Mouse (Mus musculus): ENCODE results near the gene Cryba4. TPM values are rescaled to one million over a fixed set of nuclear protein-coding genes. Genes with fewer than 3 reads are reported as not detected.

The Cryba4 gene
- polyA plus RNA-seq (2015; fragmentation: Nextera tagmentation; extraction: Ambion mirVana): 0.70 and 0.85 TPM in 2 replicates

DNA sequence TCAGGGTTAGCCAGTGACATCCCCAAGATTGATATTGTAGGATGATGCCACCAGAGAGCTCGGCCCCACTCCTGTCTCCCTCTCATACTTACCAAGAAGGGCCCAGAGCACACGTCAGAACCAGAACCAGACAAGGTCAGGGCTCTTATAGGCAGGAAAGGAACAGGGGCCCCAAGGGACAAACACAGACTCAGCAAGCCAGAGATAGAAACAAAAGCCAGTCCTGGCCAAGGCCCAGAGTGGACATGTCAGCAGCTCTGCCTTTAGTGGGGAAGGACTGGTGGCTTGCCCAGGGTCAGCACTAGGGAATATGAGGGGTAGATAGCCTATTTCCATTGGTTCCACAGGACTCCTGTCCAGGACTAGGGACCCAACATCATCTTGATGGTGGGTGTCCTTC lies at the start of gene Cryba4:
Gene Cryba4, minus strand, starts transcription at position 119 of the 400 bp plus-strand sequence.
- Histone ChIP-seq H3K9me3 (replicated peaks) (no peaks in the 10 kb centered on the region), H3K27me3 (no peaks in the 10 kb centered on the region), H3K4me1 (replicated peaks) (peaks cover 36% of the 10 kb centered on the region), H3K36me3 (replicated peaks) (no peaks in the 10 kb centered on the region), H3K4me3 (replicated peaks) (no peak within 1 kb of the TSS), H3K9ac (no peak within 1 kb of the TSS), H3K4me2 (peak within 1 kb of the TSS; percentile 44; the same call in 1 of the 2 replicates), H3K27ac (replicated peaks) (peak within 1 kb of the TSS; percentile 74)
- WGBS (ENCODE audit: insufficient replicate concordance): 52% methylated on average over 2 of the region's 2 CpGs
- no peak for ATAC-seq (ENCODE audit: insufficient read depth)

- 60% methylated on average over 4 of the region's 4 CpGs for WGBS (ENCODE audit: insufficient replicate concordance)
- Histone ChIP-seq H3K4me2 (no peak overlapping the region), H3K27ac (replicated peaks) (peak overlapping the region; percentile 72), H3K9me3 (replicated peaks) (no peaks in the 10 kb centered on the region), H3K9ac (no peak overlapping the region), H3K36me3 (replicated peaks) (peaks cover 28% of the 10 kb centered on the region), H3K4me1 (replicated peaks) (peaks cover 64% of the 10 kb centered on the region), H3K27me3 (no peaks in the 10 kb centered on the region), H3K4me3 (replicated peaks) (no peak overlapping the region)
- no peak for ATAC-seq (ENCODE audit: insufficient read depth)
Measured at GRCm38 (mm10) chr5:112301694-112302093, 49.4 kb upstream of the Cryba4 start.

DNA sequence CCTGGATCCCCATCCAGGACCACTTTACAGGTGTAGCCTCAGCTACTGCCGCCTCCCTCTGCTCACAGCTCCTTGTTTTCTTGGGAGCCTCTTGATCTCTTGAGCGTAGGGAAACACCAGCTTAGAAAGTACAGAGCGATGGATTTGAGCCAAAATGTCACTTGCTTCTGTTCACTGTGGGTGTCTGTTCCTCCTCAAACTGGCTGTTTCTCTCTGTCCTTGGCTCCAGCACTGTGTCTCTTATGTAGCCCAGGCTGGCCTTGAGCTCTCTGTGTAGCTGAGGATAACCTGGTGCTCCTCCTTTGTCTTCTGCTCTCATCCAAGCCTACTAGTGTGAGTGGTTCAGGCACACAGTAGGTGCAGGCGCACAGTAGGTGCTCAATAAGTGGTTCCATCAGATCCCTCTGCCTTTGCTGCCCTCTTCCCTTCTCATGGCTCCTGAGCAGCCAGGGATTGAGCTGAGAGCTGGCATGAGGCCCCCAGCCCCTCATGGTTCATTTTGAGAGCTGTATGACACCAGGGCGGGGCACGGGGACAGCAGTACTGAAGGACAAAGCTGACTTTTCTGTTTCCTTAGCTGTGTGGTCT lies 48.5 kb upstream of the Cryba4 start:
- no peaks in the 10 kb centered on the region for H3K9me3 ChIP-seq (replicated peaks)
- no peak overlapping the region; the same call in 1 of the 2 replicates for H3K9ac ChIP-seq
- peaks cover 73% of the 10 kb centered on the region for H3K4me1 ChIP-seq (replicated peaks)
- H3K4me2 ChIP-seq: no peak overlapping the region
- H3K4me3 ChIP-seq (replicated peaks): no peak overlapping the region
- peak overlapping the region; percentile 72 for H3K27ac ChIP-seq (replicated peaks)
- ATAC-seq (ENCODE audit: insufficient read depth): no peak
- peaks cover 19% of the 10 kb centered on the region for H3K36me3 ChIP-seq (replicated peaks)
- H3K27me3 ChIP-seq: no peaks in the 10 kb centered on the region
- WGBS (ENCODE audit: insufficient replicate concordance): 68% methylated on average over 6 of the region's 6 CpGs

DNA sequence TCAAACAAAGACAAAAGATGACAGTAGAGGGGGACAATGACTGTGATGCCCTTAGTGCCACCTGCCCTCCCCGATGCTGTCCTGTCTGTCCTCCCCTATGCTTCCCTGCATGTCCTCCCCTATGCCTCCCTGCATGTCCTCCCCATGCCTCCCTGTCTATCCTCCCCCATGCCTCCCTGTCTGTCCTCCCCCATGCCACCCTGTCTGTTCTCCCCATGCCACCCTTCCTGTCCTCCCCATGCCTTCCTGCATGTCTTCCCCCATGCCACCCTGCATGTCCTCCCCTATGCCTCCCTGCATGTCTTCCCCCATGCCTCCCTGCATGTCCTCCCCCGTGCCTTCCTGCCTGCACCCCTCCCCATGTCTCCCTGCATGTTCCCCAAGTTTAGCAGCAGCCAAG lies 47.8 kb upstream of the Cryba4 start:
- no peak for ATAC-seq (ENCODE audit: insufficient read depth)

DNA sequence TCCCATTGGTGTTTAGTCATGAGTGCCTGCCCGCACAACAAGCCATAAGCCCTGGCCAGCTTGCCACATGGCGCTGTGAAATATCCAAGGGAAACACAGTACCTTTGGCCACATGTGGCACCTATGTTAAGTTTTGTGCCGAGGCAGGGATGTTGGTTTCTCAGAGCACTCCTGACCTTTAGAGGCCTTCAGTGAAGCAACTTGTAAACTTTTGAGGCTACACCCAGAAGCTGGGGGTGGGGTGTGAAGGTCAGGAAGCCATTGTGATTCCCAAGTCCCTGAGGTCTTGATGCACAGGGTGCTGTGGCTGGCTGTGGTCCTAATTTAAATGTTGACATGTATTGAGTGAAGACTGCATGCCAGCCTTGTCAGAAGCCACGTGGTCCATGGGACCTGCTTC lies 47.1 kb upstream of the Cryba4 start:
- Histone ChIP-seq H3K4me1 (replicated peaks) (peaks cover 87% of the 10 kb centered on the region), H3K4me3 (replicated peaks) (no peak overlapping the region), H3K27me3 (no peaks in the 10 kb centered on the region), H3K27ac (replicated peaks) (peak overlapping the region; percentile 73; the same call in 1 of the 2 replicates), H3K36me3 (replicated peaks) (peaks cover 6% of the 10 kb centered on the region), H3K9me3 (replicated peaks) (no peaks in the 10 kb centered on the region), H3K4me2 (no peak overlapping the region), H3K9ac (no peak overlapping the region)
- WGBS (ENCODE audit: insufficient replicate concordance): 69% methylated on average over 4 of the region's 4 CpGs
- ATAC-seq (ENCODE audit: insufficient read depth): no peak

More for the DNA sequence above, 47.8 kb upstream of the Cryba4 start:
- Histone ChIP-seq H3K27ac (replicated peaks) (0 out of 2 replicates have a peak overlapping the region, but pooled peaks have one; percentile 72), H3K4me3 (replicated peaks) (no peak overlapping the region), H3K9me3 (replicated peaks) (no peaks in the 10 kb centered on the region), H3K4me2 (no peak overlapping the region), H3K36me3 (replicated peaks) (peaks cover 13% of the 10 kb centered on the region), H3K9ac (no peak overlapping the region), H3K27me3 (no peaks in the 10 kb centered on the region), H3K4me1 (replicated peaks) (peaks cover 80% of the 10 kb centered on the region)
- WGBS (ENCODE audit: insufficient replicate concordance): 59% methylated on average over 2 of the region's 2 CpGs

DNA sequence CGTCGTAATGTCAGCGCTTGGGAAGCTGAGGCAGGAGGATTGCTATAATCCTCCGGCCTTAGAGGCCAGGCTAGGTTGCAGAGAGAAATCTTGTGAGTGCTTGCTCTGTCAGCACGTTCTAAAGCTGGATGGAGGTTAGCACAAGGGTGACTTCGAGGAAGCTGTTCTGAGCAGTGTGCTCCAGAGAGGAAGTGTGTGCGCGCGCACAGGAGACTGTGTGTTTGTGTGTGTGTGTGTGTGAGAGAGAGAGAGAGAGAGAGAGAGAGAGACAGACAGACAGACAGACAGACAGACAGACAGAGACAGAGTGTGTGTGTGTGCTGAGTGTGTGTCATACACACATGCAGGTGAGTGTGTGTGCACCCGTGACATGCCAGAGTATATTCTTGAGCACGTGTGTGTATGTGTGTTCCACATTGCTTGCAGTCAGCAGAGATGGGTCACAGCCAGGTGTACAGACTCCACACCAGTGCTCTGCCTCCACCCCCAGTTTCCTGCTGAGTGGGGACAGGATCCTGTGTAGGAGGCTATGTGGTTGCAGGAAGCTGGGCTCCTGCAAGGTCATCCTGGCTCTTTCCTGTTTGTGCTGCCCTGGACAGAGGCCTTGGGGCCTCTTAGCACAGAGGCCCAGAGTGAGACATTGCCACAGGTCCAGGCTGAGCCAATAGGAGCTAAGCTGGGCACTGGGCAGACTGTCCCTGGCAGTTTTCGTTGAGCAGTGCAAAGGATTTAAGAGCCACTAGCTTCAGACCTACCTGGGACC lies 46.1 kb upstream of the Cryba4 start:
- Histone ChIP-seq H3K4me1 (replicated peaks) (peaks cover 97% of the 10 kb centered on the region), H3K4me2 (no peak overlapping the region), H3K36me3 (replicated peaks) (peaks cover 4% of the 10 kb centered on the region; the same call in 1 of the 2 replicates), H3K27me3 (no peaks in the 10 kb centered on the region), H3K4me3 (replicated peaks) (no peak overlapping the region), H3K9ac (no peak overlapping the region), H3K27ac (replicated peaks) (peak overlapping the region; percentile 73), H3K9me3 (replicated peaks) (no peaks in the 10 kb centered on the region)
- 49% methylated on average over 12 of the region's 12 CpGs for WGBS (ENCODE audit: insufficient replicate concordance)
- ATAC-seq (ENCODE audit: insufficient read depth): 0 out of 2 replicates have a peak, but pooled peaks have one; percentile 19

DNA sequence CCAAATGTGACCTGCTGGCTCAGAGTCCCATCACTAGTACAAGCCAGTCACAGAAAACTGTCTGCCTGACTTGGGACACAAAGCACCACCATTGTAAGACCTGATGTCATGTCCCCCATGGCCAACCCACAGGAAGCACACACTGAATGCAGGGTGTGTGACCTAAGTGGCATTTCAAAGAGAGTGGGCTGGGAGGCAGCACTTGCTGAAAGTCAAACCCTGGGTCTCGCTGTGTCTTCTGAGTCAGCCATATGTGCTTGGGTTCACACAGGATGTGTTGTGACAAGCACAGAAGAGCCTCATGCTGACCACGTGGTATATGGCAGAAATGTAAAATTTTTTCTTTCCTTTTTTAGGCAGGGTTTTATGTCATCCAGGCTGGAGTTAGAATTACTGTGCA lies 44.9 kb upstream of the Cryba4 start:
- peaks cover 2% of the 10 kb centered on the region; the same call in 1 of the 2 replicates for H3K36me3 ChIP-seq (replicated peaks)
- no peak for ATAC-seq (ENCODE audit: insufficient read depth)
- 37% methylated on average over 2 of the region's 2 CpGs for WGBS (ENCODE audit: insufficient replicate concordance)
- no peaks in the 10 kb centered on the region for H3K27me3 ChIP-seq
- H3K27ac ChIP-seq (replicated peaks): peak overlapping the region; percentile 73
- peak overlapping the region; percentile 35 for H3K4me2 ChIP-seq
- no peak overlapping the region; the same call in 1 of the 2 replicates for H3K9ac ChIP-seq
- no peaks in the 10 kb centered on the region for H3K9me3 ChIP-seq (replicated peaks)
- H3K4me3 ChIP-seq (replicated peaks): no peak overlapping the region
- peaks cover 99% of the 10 kb centered on the region for H3K4me1 ChIP-seq (replicated peaks)

DNA sequence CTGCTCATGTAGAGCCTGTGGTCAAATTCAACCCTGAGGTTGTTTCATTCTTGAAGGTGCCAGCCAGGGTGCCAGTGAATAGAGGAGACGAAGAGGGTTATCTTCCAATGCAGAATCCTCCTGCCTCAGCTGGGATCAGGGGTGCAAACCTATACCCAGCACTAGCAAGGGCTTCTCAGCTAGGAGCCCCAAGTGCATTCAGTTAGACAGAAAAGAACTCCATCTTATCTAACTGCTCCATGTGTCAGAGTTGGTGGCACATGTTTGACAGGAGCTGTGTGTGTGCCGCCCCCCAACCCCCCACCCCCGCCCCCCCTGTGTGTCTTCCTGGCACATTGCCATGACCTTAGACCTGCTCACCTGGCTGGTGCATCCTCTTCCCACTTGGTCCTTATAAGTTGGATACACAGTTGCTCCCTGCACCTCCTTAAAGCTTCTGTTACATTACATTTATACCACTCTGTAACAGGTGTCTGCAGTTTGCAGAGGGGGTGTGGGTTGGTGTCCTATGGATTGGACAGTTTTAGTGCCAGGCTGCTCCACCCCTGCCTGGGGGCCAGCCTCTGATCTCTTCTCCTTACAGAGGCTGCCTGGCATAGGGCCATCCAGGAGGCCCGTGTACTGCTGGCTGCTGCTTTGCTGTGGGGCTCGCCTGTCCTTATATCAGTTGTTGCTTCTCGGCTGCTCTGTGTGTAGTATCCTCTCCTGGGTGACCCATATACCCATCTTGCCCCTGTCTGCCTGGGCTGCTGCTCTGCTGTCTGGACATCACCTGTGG lies 44.3 kb upstream of the Cryba4 start:
- no peak overlapping the region; the same call in 1 of the 2 replicates for H3K9ac ChIP-seq
- H3K4me1 ChIP-seq (replicated peaks): peaks cover 98% of the 10 kb centered on the region
- H3K4me3 ChIP-seq (replicated peaks): no peak overlapping the region
- no peaks in the 10 kb centered on the region; the same call in 1 of the 2 replicates for H3K36me3 ChIP-seq (replicated peaks)
- no peaks in the 10 kb centered on the region for H3K27me3 ChIP-seq
- H3K4me2 ChIP-seq: peak overlapping the region; percentile 35
- no peaks in the 10 kb centered on the region for H3K9me3 ChIP-seq (replicated peaks)
- WGBS (ENCODE audit: insufficient replicate concordance): 9% methylated on average over 6 of the region's 6 CpGs
- H3K27ac ChIP-seq (replicated peaks): peak overlapping the region; percentile 73
- ATAC-seq (ENCODE audit: insufficient read depth): peak; percentile 64

GRCm38 (mm10) chr5:112295564-112295963 lies 43.2 kb upstream of the Cryba4 start:
- Histone ChIP-seq H3K4me2 (no peak overlapping the region), H3K9ac (no peak overlapping the region)
- no peak for ATAC-seq (ENCODE audit: insufficient read depth)

DNA sequence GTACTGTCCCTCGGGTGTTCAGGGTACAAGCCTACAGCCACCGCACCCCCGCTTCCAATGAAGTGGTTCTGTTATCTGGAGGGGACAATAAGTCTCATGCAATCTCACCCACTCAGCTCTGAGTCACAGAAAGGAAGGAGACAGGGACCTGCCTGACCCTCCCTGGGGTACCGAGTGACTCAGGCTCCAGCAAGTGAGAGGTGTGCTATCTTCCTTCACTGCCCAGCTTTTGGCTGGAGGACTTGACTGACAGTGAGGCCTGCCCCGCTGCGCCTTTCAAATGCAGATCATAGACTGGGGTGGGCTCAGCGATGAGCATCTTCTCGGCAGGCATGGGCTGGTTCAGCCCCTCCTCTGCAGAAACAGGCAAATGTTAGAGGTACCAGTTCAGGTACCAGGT lies 42.8 kb upstream of the Cryba4 start:
- ATAC-seq (ENCODE audit: insufficient read depth): peak; percentile 9; the same call in 1 of the 2 replicates
- peak overlapping the region; percentile 73; the same call in 1 of the 2 replicates for H3K27ac ChIP-seq (replicated peaks)
- peaks cover 97% of the 10 kb centered on the region for H3K4me1 ChIP-seq (replicated peaks)
- H3K4me2 ChIP-seq: no peak overlapping the region
- no peak overlapping the region for H3K4me3 ChIP-seq (replicated peaks)
- no peak overlapping the region for H3K9ac ChIP-seq
- no peaks in the 10 kb centered on the region for H3K36me3 ChIP-seq (replicated peaks)
- WGBS (ENCODE audit: insufficient replicate concordance): 33% methylated on average over 8 of the region's 8 CpGs
- H3K27me3 ChIP-seq: no peaks in the 10 kb centered on the region
- H3K9me3 ChIP-seq (replicated peaks): no peaks in the 10 kb centered on the region

More at GRCm38 (mm10) chr5:112295564-112295963, 43.2 kb upstream of the Cryba4 start:
- Histone ChIP-seq H3K4me1 (replicated peaks) (peaks cover 97% of the 10 kb centered on the region), H3K4me3 (replicated peaks) (no peak overlapping the region), H3K27ac (replicated peaks) (peak overlapping the region; percentile 73; the same call in 1 of the 2 replicates), H3K9me3 (replicated peaks) (no peaks in the 10 kb centered on the region), H3K36me3 (replicated peaks) (no peaks in the 10 kb centered on the region), H3K27me3 (no peaks in the 10 kb centered on the region)
- WGBS (ENCODE audit: insufficient replicate concordance): 62% methylated on average over 8 of the region's 8 CpGs

Measured in liver, embryonic 15.5 days (tissue).